Mouse (Mus musculus): ENCODE measurements around the gene Ccdc28b. TPM values are rescaled to one million over a fixed set of nuclear protein-coding genes. Genes with fewer than 3 reads are reported as not detected.

The Ccdc28b gene
- polyA plus RNA-seq (2012; ENCODE audit: insufficient read depth, insufficient read length, missing spikeins) = 39.0 and 42.3 TPM in 2 replicates

DNA sequence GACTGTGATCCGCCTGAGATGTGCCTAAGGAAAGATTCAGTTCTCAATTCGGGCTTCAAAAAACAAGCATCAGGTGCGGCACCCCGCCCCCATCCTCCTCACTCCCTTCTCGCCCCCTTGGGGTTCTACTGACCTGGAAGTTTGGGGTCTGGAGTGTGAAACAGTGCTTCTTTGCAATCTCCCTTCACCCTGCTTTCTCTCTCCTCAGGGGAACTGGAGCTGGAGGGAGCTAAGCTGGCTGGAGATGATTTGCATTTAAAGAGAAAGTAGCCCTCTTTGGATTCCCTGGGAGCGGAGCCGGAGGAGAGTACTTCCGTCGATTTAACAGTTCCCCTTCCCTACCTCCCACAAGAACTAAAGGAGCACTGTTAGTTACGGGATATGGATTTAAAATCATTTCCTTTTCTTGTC, at the start of gene Ccdc28b:
Gene Ccdc28b (minus strand): TSS at position 267 of the 411 bp plus-strand sequence.
- Histone ChIP-seq H3K4me1 (ENCODE audit: control insufficient read depth, insufficient read depth, low read length) (peaks cover 23% of the 10 kb centered on the region), H3K27ac (ENCODE audit: insufficient read depth, low read depth, low read length) (peak within 1 kb of the TSS; percentile 82)
- TF ChIP-seq CTCF (IDR thresholded peaks at IDR 0.05; ENCODE audit: low read depth, low read length) (no peak), POLR2A (IDR thresholded peaks at IDR 0.05; ENCODE audit: borderline replicate concordance, low read depth, low read length) (no peak; the same call in 1 of the 2 replicates)

DNA sequence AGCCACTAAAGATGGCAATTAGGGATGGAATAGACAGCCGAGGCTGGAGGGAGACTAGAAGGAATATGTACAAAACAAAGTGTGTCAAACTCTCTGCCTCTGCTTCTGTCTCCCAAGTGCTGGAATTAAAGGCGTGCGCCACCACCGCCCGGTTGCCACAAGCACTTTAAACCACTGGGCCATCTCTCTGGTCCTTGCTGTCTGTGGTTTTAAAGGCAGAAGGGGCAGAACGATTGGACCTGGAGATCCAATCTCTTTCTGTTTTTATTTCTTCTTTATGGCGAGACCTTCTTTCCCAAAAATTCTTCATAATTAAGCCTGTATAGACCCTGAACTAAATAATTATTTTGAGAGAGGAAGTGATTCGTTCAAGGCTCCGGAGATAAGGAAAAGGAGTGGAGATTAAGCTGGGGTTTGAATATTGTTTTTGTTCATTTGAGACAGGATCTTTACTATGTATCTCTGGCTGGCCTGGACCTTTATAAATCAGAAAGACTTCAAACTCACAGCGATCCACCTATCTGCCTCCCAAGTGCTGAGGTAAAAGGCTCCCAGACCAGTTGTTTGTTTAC, 49.2 kb upstream of the Ccdc28b start:
- Histone ChIP-seq H3K27ac (ENCODE audit: insufficient read depth, low read depth, low read length) (peak overlapping the region; percentile 10; the same call in 1 of the 2 replicates), H3K4me1 (ENCODE audit: control insufficient read depth, insufficient read depth, low read length) (peaks cover 15% of the 10 kb centered on the region), H3K4me3 (ENCODE audit: insufficient read depth, low read length) (peak overlapping the region; percentile 90)
- TF ChIP-seq CTCF (IDR thresholded peaks at IDR 0.05; ENCODE audit: low read depth, low read length) = no peak
- no peak for TF ChIP-seq POLR2A (IDR thresholded peaks at IDR 0.05; ENCODE audit: borderline replicate concordance, low read depth, low read length)

More for the DNA sequence above, at the start of gene Ccdc28b:
- peak within 1 kb of the TSS; percentile 83 for H3K4me3 ChIP-seq (ENCODE audit: insufficient read depth, low read length)

DNA sequence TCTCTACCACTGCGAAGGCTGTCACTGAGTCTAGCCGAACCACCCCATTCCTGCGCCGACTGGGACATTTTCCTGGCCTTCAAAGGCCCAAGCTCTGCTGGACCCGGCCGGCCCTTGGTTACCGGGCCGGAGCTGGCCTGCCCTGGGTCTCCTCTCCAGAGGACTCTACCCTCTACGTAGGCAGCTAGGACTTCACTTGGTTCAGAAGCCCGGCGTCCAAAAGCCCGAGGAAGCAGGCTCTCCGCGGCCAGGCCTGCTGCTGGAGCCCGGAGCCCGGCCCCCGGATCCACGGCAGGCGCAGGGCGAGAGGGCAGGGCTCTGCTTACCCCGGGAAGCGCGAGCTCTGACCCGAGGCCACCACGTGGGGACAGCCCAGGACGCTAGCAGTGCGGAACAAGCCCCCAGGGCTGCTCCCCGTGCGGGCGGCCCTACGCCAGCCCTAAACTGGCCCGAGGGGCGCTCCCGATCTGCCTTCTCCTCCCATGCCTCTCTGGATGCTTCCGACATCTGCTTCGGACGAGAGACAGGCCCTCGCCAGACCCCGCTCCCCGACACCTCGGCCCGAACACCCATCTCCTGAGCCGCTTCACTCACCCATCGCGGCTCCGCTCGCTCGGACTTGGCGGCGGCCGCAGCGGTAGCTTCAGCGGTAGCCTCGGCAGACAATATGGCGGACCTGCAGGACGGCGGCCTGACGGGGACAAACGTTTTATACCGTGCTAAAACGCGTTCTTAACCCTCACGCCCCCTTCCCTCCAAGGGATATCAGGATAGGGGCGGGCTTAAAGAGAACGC, 48.5 kb upstream of the Ccdc28b start, which contains the start of gene Kpna6:
Gene Kpna6 (minus strand): TSS at position 685 of the 795 bp plus-strand sequence.
- peak within 1 kb of the TSS; percentile 84 for H3K27ac ChIP-seq (ENCODE audit: insufficient read depth, low read depth, low read length)
- H3K4me3 ChIP-seq (ENCODE audit: insufficient read depth, low read length) = peak within 1 kb of the TSS; percentile 90
- TF ChIP-seq CTCF (IDR thresholded peaks at IDR 0.05; ENCODE audit: low read depth, low read length) = no peak
- no peak; the same call in 1 of the 2 replicates for TF ChIP-seq POLR2A (IDR thresholded peaks at IDR 0.05; ENCODE audit: borderline replicate concordance, low read depth, low read length)
- peaks cover 15% of the 10 kb centered on the region for H3K4me1 ChIP-seq (ENCODE audit: control insufficient read depth, insufficient read depth, low read length)

DNA sequence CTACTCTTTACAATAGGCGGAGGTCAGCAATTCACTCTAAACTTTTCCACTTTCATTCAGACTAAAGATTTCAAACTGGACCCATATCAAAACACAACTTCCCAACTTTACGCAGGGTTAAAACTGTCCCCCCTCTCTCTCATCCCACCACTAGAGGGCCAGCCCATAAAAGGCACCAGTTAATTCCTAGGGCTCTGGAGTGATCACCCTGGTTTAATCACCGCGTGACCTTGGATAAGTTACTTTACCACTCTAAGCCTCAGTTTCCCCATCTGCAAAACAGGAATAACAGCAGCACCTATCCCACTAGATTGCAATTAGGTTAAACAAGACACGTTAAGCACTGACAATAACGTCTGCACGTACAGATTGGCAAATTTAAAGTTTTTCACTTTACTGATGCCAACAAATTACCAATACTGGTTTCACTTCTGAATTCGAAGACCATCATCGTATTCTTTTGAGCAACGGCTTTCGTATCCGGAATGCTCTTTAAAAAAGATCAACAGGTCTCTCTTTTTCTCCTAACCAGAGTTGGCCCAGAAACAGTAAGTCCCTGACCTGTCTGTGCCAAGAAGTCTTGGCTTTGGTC, 47.8 kb upstream of the Ccdc28b start:
- peak overlapping the region; percentile 84 for H3K27ac ChIP-seq (ENCODE audit: insufficient read depth, low read depth, low read length)
- H3K4me1 ChIP-seq (ENCODE audit: control insufficient read depth, insufficient read depth, low read length) = peaks cover 15% of the 10 kb centered on the region
- H3K4me3 ChIP-seq (ENCODE audit: insufficient read depth, low read length) = peak overlapping the region; percentile 90
- TF ChIP-seq CTCF (IDR thresholded peaks at IDR 0.05; ENCODE audit: low read depth, low read length) (no peak), POLR2A (IDR thresholded peaks at IDR 0.05; ENCODE audit: borderline replicate concordance, low read depth, low read length) (no peak)

DNA sequence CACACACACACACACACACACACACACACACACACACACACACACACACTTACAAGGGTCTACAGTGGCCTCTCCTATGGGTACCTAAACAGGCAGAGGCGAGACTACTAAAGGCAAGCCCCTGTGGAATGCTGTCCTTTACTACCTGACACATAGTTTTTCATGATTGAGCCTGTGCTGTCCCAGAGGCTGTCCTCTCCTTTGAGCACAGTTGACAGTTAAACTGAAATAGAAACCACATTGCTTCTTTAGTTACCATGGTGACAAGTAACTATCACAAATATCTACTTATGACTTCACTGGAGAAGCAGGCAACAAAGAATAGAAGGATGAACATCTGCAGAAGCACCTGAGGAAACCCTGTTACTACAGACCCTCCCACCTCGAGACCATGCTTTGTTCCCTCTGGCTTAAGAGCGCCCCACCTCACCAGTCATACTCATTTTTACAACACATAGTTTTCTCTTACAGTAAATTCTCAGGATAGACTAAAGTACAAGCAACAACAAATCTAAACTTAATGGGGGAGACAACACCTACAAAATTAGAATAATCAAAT, 38.6 kb upstream of the Ccdc28b start:
- Histone ChIP-seq H3K4me3 (ENCODE audit: insufficient read depth, low read length) (no peak overlapping the region), H3K27ac (ENCODE audit: insufficient read depth, low read depth, low read length) (no peak overlapping the region), H3K4me1 (ENCODE audit: control insufficient read depth, insufficient read depth, low read length) (no peaks in the 10 kb centered on the region)
- TF ChIP-seq CTCF (IDR thresholded peaks at IDR 0.05; ENCODE audit: low read depth, low read length) = no peak
- no peak for TF ChIP-seq POLR2A (IDR thresholded peaks at IDR 0.05; ENCODE audit: borderline replicate concordance, low read depth, low read length)

DNA sequence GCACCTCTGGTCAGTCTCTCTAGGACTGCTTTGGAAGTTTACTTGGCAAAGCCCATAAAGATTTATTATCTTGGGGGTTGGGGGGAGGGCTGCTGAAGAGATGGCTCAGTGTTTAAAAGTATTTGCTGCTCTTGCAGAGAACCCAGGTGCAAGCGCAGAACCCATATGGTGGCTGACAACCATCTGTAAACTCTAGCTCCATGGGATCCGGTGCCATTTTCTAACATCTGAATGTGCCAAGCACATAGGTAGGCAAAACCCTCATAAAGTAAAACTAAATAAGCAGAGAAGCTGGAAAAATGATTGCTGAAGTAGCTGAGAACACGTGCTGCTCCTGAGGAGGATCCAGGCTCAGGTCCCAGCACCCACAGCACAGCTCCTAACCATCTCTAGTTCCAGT, 37.8 kb upstream of the Ccdc28b start:
- H3K4me1 ChIP-seq (ENCODE audit: control insufficient read depth, insufficient read depth, low read length) = no peaks in the 10 kb centered on the region
- no peak overlapping the region for H3K4me3 ChIP-seq (ENCODE audit: insufficient read depth, low read length)
- H3K27ac ChIP-seq (ENCODE audit: insufficient read depth, low read depth, low read length) = no peak overlapping the region
- TF ChIP-seq POLR2A (IDR thresholded peaks at IDR 0.05; ENCODE audit: borderline replicate concordance, low read depth, low read length) (no peak), CTCF (IDR thresholded peaks at IDR 0.05; ENCODE audit: low read depth, low read length) (no peak)

DNA sequence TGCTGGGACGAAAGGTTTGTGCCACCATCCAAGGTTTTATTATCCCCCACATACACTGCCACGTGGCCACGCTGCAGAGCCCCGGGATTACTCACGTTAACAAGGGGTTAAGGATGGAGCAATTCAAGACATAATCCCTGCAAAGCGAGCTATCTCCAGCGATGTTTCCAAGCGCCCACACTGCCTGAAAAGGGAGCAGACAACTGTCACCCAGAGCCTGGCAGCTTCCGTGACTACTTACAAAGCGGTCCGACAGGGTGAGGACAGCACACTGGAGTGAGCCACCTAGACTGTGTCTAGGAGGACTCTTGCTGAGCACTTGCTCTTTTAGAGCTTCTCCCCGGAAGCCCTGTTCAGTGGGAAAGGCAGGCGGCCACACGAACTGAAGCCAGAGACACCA, 31.0 kb upstream of the Ccdc28b start:
- Histone ChIP-seq H3K27ac (ENCODE audit: insufficient read depth, low read depth, low read length) (no peak overlapping the region), H3K4me3 (ENCODE audit: insufficient read depth, low read length) (no peak overlapping the region), H3K4me1 (ENCODE audit: control insufficient read depth, insufficient read depth, low read length) (no peaks in the 10 kb centered on the region)
- TF ChIP-seq POLR2A (IDR thresholded peaks at IDR 0.05; ENCODE audit: borderline replicate concordance, low read depth, low read length) (no peak), CTCF (IDR thresholded peaks at IDR 0.05; ENCODE audit: low read depth, low read length) (no peak)

DNA sequence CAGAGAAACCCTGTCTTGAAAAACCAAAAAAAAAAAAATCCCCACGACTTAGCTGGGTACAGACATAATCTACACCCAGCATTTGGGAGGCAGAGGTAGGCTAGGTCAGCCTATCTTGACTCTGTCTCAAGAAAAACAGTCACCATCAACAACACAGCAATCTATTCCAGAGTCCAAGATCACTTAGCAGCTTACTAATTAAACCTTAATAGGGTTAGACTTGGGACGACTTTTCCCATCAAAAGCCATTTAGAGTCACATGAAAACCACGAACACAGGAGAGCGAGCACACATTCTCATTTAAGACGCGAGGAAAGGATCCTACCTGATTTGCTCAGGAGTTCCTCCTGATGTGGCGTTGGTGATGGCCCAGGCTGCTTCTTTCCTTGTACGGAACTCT, 26.6 kb upstream of the Ccdc28b start:
- Histone ChIP-seq H3K4me3 (ENCODE audit: insufficient read depth, low read length) (no peak overlapping the region), H3K4me1 (ENCODE audit: control insufficient read depth, insufficient read depth, low read length) (no peaks in the 10 kb centered on the region), H3K27ac (ENCODE audit: insufficient read depth, low read depth, low read length) (no peak overlapping the region)
- TF ChIP-seq POLR2A (IDR thresholded peaks at IDR 0.05; ENCODE audit: borderline replicate concordance, low read depth, low read length) (no peak), CTCF (IDR thresholded peaks at IDR 0.05; ENCODE audit: low read depth, low read length) (no peak)

DNA sequence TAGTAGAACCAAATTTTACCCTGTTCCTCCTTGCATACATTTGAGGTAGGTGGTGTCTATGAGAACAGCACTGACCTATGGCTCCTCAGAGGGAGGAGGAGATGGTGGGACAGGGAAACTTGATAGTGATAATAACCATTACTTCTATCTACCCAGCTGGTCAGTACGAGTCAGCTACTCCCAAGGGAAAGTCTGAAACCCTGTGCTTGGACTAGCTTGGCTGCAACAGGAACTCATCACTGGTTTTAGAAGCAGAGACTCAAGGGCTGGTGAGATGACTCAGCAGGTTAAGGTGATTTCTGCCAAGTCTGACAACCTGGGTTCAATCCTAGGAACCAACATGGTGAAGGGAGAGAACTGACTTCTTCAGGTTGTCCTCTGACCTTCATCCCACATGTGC, 24.9 kb upstream of the Ccdc28b start:
- TF ChIP-seq POLR2A (IDR thresholded peaks at IDR 0.05; ENCODE audit: borderline replicate concordance, low read depth, low read length) (no peak), CTCF (IDR thresholded peaks at IDR 0.05; ENCODE audit: low read depth, low read length) (no peak)
- Histone ChIP-seq H3K27ac (ENCODE audit: insufficient read depth, low read depth, low read length) (no peak overlapping the region), H3K4me3 (ENCODE audit: insufficient read depth, low read length) (no peak overlapping the region), H3K4me1 (ENCODE audit: control insufficient read depth, insufficient read depth, low read length) (0 out of 2 replicates have a peak, but pooled peaks cover 2% of the 10 kb centered on the region)
